ENCODE assay signal across 9 mouse cellular contexts in genomic region chr2:93405017-93405425, GRCm38 (mm10). TPM values are rescaled to one million over a fixed set of nuclear protein-coding genes. Genes with fewer than 3 reads are reported as not detected.
A peak's percentile ranks its signal among the peaks of the same experiment; 100 is the strongest.
DNase-seq lines count a peak whose midpoint lies in the region; ATAC-seq lines count a peak whose summit lies in the region.
"Had no signal": no experiment of that assay in that cellular context is flagged by ENCODE, and none has a peak within 500 bp of the region (broad histone marks: within the 10 kb centered on the region; RNA-seq: fewer than 3 reads in every experiment).

No protein-coding gene starts in this region.

- no peak for DNase-seq in heart, adult 18-20 months
- peak; percentile 90 for DNase-seq in Muller cell, postnatal 12 days (ENCODE audit: inconsistent ontology term)
- DNase-seq in layer of hippocampus, adult 18-20 months (ENCODE audit: low spot score in 2 of 2) = no peak
- no peak for DNase-seq in cerebellum, adult 9-10 months
- DNase-seq in right cerebral cortex, postnatal 14 days = no peak

- H3K27me3 ChIP-seq in heart, embryonic 13.5 days (replicated peaks) = peaks cover 7% of the 10 kb centered on the region; the same call in 1 of the 2 replicates
- H3K27me3 ChIP-seq in forebrain, embryonic 15.5 days = no peaks in the 10 kb centered on the region
- H3K27me3 ChIP-seq in midbrain, embryonic 13.5 days = no peaks in the 10 kb centered on the region

- no peak for ATAC-seq in heart, embryonic 13.5 days (ENCODE audit: extremely low read depth, insufficient number of reproducible peaks, low FRiP score, low TSS enrichment)
- ATAC-seq in forebrain, embryonic 15.5 days (replicated peaks) = peak; percentile 55; the same call in 1 of the 2 replicates
- ATAC-seq in midbrain, embryonic 13.5 days = peak; percentile 78

- no peaks in the 10 kb centered on the region for H3K36me3 ChIP-seq in heart, embryonic 13.5 days
- no peaks in the 10 kb centered on the region for H3K36me3 ChIP-seq in forebrain, embryonic 15.5 days
- H3K36me3 ChIP-seq in midbrain, embryonic 13.5 days = no peaks in the 10 kb centered on the region

- H3K9ac ChIP-seq in heart, embryonic 13.5 days = peak overlapping the region; percentile 53
- H3K9ac ChIP-seq in forebrain, embryonic 15.5 days (replicated peaks) = no peak overlapping the region
- no peak overlapping the region for H3K9ac ChIP-seq in midbrain, embryonic 13.5 days (replicated peaks)

- 24% methylated on average over 7 of the region's 7 CpGs for WGBS in heart, embryonic 13.5 days
- WGBS in forebrain, embryonic 15.5 days = 27% methylated on average over 7 of the region's 7 CpGs
- WGBS in midbrain, embryonic 13.5 days = 46% methylated on average over 7 of the region's 7 CpGs

- no peak overlapping the region for H3K4me3 ChIP-seq in heart, embryonic 13.5 days
- no peak overlapping the region for H3K4me3 ChIP-seq in forebrain, embryonic 15.5 days
- no peak overlapping the region for H3K4me3 ChIP-seq in midbrain, embryonic 13.5 days (replicated peaks)
- H3K4me3 ChIP-seq: megakaryocyte, embryonic 14.5 days had no signal

- no peak overlapping the region for H3K4me2 ChIP-seq in heart, embryonic 13.5 days
- H3K4me2 ChIP-seq in forebrain, embryonic 15.5 days (replicated peaks) = no peak overlapping the region
- no peak overlapping the region for H3K4me2 ChIP-seq in midbrain, embryonic 13.5 days (replicated peaks)

- H3K27ac ChIP-seq in heart, embryonic 13.5 days (replicated peaks) = peak overlapping the region; percentile 44; the same call in 1 of the 2 replicates
- H3K27ac ChIP-seq in forebrain, embryonic 15.5 days (replicated peaks) = no peak overlapping the region
- no peak overlapping the region for H3K27ac ChIP-seq in midbrain, embryonic 13.5 days

- H3K4me1 ChIP-seq in heart, embryonic 13.5 days = peaks cover 17% of the 10 kb centered on the region
- peaks cover 8% of the 10 kb centered on the region for H3K4me1 ChIP-seq in forebrain, embryonic 15.5 days
- H3K4me1 ChIP-seq in midbrain, embryonic 13.5 days (replicated peaks) = peaks cover 6% of the 10 kb centered on the region; the same call in 1 of the 2 replicates

- H3K9me3 ChIP-seq in heart, embryonic 13.5 days = no peaks in the 10 kb centered on the region
- H3K9me3 ChIP-seq in forebrain, embryonic 15.5 days = no peaks in the 10 kb centered on the region
- H3K9me3 ChIP-seq in midbrain, embryonic 13.5 days = no peaks in the 10 kb centered on the region
- H3K9me3 ChIP-seq: megakaryocyte, embryonic 14.5 days had no signal

RNA-seq across cellular contexts. Expression of gene Cd82, which starts 57.9 kb away (rescaled TPM):
- polyA plus RNA-seq in heart, embryonic 13.5 days (2015; fragmentation: Nextera tagmentation; extraction: Ambion mirVana) = 24.6 and 27.2 TPM in 2 replicates
- 10 to 100 TPM; 13.8 to 23.8 TPM for total RNA-seq in heart, adult 18-20 months (2021)
- polyA plus RNA-seq in forebrain, embryonic 15.5 days (2015; fragmentation: Nextera tagmentation; extraction: Ambion mirVana) = 17.6 and 19.6 TPM in 2 replicates
- 12.6 and 16.2 TPM in 2 replicates for polyA plus RNA-seq in midbrain, embryonic 13.5 days (2015; fragmentation: Nextera tagmentation; extraction: Ambion mirVana)
- total RNA-seq in layer of hippocampus, adult 18-20 months (2021) = 10 to 100 TPM; 22.4 to 23.5 TPM
